Mouse (Mus musculus) central nervous system, embryonic 14 days (tissue): Measurements from ENCODE around the gene Ccdc182. TPM values are rescaled to one million over a fixed set of nuclear protein-coding genes. Genes with fewer than 3 reads are reported as not detected.

Experiments used
- polyA plus RNA-seq: library from polyadenylated mRNA; depleted of rRNA; stranded (reverse); fragments of >200 nt; gene quantifications from 2 replicates; pipeline ENCODE4 v1.2.3, GENCODE M21; 2012; rRNA removed

Gene Ccdc182
- 0.23 and 0.33 TPM in 2 replicates for polyA plus RNA-seq

DNA sequence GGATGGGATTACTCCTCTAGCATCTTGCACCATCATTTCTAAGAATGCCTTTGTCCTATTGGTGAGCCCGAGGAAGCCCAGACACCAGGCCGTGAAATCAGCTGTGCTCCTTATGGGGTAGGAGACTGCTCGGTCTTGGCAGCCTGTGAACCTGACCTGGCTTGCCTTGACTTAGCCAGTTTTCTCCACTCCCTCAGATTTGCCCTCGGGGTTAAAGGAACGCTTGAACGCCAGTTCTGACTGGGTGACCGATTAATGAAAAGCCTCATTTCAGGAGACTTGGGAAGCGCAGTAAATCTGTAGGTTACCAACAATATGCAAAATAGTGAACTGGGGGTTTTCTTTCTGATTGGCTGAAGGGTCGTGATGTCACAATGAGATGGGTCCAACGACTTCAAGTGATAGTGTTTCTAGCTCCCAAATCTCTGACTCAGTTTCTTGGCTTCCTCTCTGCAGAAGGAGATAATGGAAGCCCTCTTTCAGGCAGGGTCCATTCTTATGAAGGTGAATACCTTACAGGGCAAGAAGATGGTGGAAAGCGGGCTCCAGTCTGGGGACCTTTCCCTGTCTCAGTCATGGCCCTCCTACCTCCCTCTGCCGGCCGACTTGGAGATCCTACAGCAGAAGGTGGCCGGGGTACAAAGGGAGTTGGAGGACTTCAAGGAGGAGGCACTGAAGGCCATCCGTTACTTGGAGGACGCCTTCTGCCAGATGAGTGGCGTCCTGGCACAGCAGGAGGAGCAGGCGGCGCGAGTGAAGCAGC, at the start of gene Ccdc182:
Gene Ccdc182, plus strand, starts transcription at position 428 of the 763 bp plus-strand sequence.

Other genes with a start within 250 kb of the Ccdc182 start
- 551 and 648 TPM in 2 replicates for gene Srsf1, start 246.7 kb upstream of the Ccdc182 start, polyA plus RNA-seq
- 46.8 and 51.8 TPM in 2 replicates for gene Vezf1, start 225.8 kb upstream of the Ccdc182 start, polyA plus RNA-seq
- gene Cuedc1, start 196.0 kb upstream of the Ccdc182 start, polyA plus RNA-seq = 48.4 and 53.1 TPM in 2 replicates
- gene Mrps23, start 89.7 kb upstream of the Ccdc182 start, polyA plus RNA-seq = 81.5 and 93.0 TPM in 2 replicates